Comparison of ENCODE assay signal across 23 mouse cellular contexts in the genomic region with DNA sequence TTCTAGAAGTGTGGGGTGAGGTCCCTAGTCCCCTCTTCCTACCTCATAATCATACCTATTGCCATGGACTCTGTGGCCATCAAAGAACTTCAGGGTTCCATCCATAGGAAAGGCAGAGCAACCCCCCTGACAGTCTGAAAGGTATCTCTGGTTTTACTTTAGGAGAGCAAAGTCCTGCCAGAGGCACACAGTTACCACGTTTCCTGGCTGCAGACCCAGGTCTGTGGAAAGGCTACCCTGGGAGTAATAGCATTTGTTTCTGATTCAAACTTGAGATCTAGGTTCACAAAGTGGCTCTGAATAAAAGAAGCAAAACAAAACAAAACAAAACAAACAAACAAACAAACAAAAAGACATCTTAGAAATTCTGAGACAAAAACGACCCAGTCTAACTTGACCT. TPM values are rescaled to one million over a fixed set of nuclear protein-coding genes. Genes with fewer than 3 reads are reported as not detected.
DNase-seq lines count a peak whose midpoint lies in the region; ATAC-seq and TF ChIP-seq lines count a peak whose summit lies in the region.
"Had no signal": no experiment of that assay in that cellular context is flagged by ENCODE, and none has a peak within 500 bp of the region (broad histone marks: within the 10 kb centered on the region; RNA-seq: fewer than 3 reads in every experiment).

No protein-coding gene starts in this region.

- no peak overlapping the region for H3K4me3 ChIP-seq in kidney, adult 2 months (ENCODE audit: insufficient read depth, low read depth, low read length)
- H3K4me3 ChIP-seq in kidney, embryonic 16.5 days (ENCODE audit: low read length): no peak overlapping the region
- H3K4me3 ChIP-seq in liver, adult 2 months (ENCODE audit: insufficient read depth, low read depth, low read length): no peak overlapping the region
- no peak overlapping the region for H3K4me3 ChIP-seq in liver, embryonic 11.5 days (ENCODE audit: low read depth, low read length)

- no peak overlapping the region for H3K4me2 ChIP-seq in kidney, embryonic 16.5 days (replicated peaks; ENCODE audit: low read depth, low read length)
- H3K4me2 ChIP-seq in liver, embryonic 11.5 days: no peak overlapping the region

- no peaks in the 10 kb centered on the region for H3K9me3 ChIP-seq in kidney, embryonic 16.5 days (ENCODE audit: low read length)
- no peaks in the 10 kb centered on the region for H3K9me3 ChIP-seq in liver, embryonic 11.5 days (ENCODE audit: control insufficient read depth, low read length)
- H3K9me3 ChIP-seq: G1E had no signal

- H3K36me3 ChIP-seq in kidney, adult 2 months (ENCODE audit: control insufficient read depth, insufficient read depth, low read length): no peaks in the 10 kb centered on the region
- H3K36me3 ChIP-seq in kidney, embryonic 16.5 days (ENCODE audit: insufficient read depth, low read length): no peaks in the 10 kb centered on the region
- H3K36me3 ChIP-seq in liver, adult 2 months (ENCODE audit: control insufficient read depth, insufficient read depth, low read length): no peaks in the 10 kb centered on the region
- H3K36me3 ChIP-seq in liver, embryonic 11.5 days (ENCODE audit: control insufficient read depth, insufficient read depth, low read length): no peaks in the 10 kb centered on the region
- H3K36me3 ChIP-seq: G1E had no signal

- ATAC-seq in kidney, embryonic 16.5 days (ENCODE audit: low FRiP score, low TSS enrichment): no peak
- no peak for ATAC-seq in liver, embryonic 11.5 days (replicated peaks; ENCODE audit: low FRiP score)
- ATAC-seq: activated CD4-positive, CD25-positive, alpha-beta regulatory T cell, adult 4 months; CD4-positive, CD25-positive, alpha-beta regulatory T cell, adult 4 months; Patski had no signal

- no peak overlapping the region for H3K9ac ChIP-seq in kidney, embryonic 16.5 days (replicated peaks; ENCODE audit: low read length)
- no peak overlapping the region for H3K9ac ChIP-seq in liver, adult 2 months (ENCODE audit: low read depth, low read length)
- H3K9ac ChIP-seq in liver, embryonic 11.5 days (ENCODE audit: low read depth, low read length): no peak overlapping the region

- no peak for TF ChIP-seq CTCF in kidney, adult 2 months (conservative IDR thresholded peaks at IDR 0.05; ENCODE audit: insufficient read depth, insufficient read length, low read depth, low read length)
- no peak for TF ChIP-seq CTCF in liver, adult 2 months (IDR thresholded peaks at IDR 0.05; ENCODE audit: low read depth, low read length)

- no peak overlapping the region for H3K27ac ChIP-seq in kidney, adult 2 months (ENCODE audit: insufficient read depth, low read depth, low read length)
- H3K27ac ChIP-seq in kidney, embryonic 16.5 days (ENCODE audit: low read length): no peak overlapping the region
- peak overlapping the region; percentile 78 for H3K27ac ChIP-seq in liver, adult 2 months (replicated peaks; ENCODE audit: insufficient read depth, low read depth, low read length)
- H3K27ac ChIP-seq in liver, embryonic 11.5 days (ENCODE audit: low read depth, low read length): no peak overlapping the region

- WGBS in kidney, adult 2 months: 68% methylated on average over 2 of the region's 2 CpGs
- 75% methylated on average over 2 of the region's 2 CpGs for WGBS in kidney, embryonic 16.5 days
- 37% methylated on average over 2 of the region's 2 CpGs for WGBS in liver, adult 2 months
- 73% methylated on average over 2 of the region's 2 CpGs for WGBS in liver, embryonic 11.5 days

- DNase-seq in kidney, adult 2 months: peak; percentile 51
- DNase-seq in kidney, adult 9 months: peak; percentile 45
- DNase-seq in kidney, adult 11 months: no peak
- peak; percentile 41 to 48 for DNase-seq in kidney, postnatal 36 days
- DNase-seq in kidney, adult 8-10 months: no peak
- peak; percentile 84 for DNase-seq in liver, adult 2 months (ENCODE audit: extremely low read depth, low read depth, low spot score)
- DNase-seq in liver, embryonic 11.5 days (ENCODE audit: low spot score): no peak
- DNase-seq: adrenal gland, adult 2 months; adrenal gland, adult 8-10 months; adrenal gland, postnatal 10 days; adrenal gland, postnatal 14 days; adrenal gland, postnatal 25 days; adrenal gland, postnatal 36 days; B cell, adult 2 months; cerebellum, adult 11 months; cerebellum, adult 11-12 months had no signal

- no peaks in the 10 kb centered on the region for H3K27me3 ChIP-seq in kidney, adult 2 months (replicated peaks; ENCODE audit: control insufficient read depth, insufficient read depth, low read length)
- H3K27me3 ChIP-seq in kidney, embryonic 16.5 days (ENCODE audit: insufficient read depth, low read length): peaks cover 8% of the 10 kb centered on the region
- H3K27me3 ChIP-seq in liver, adult 2 months (ENCODE audit: control insufficient read depth, insufficient read depth, low read length): no peaks in the 10 kb centered on the region
- H3K27me3 ChIP-seq in liver, embryonic 11.5 days (replicated peaks; ENCODE audit: control insufficient read depth, insufficient read depth, low read length): peaks cover 24% of the 10 kb centered on the region
- H3K27me3 ChIP-seq: Patski had no signal

- no peaks in the 10 kb centered on the region for H3K79me2 ChIP-seq in liver, adult 2 months (ENCODE audit: control insufficient read depth, insufficient read depth, low read length)

- no peak for TF ChIP-seq POLR2A in kidney, adult 2 months (IDR thresholded peaks at IDR 0.05; ENCODE audit: low read depth, low read length)
- TF ChIP-seq POLR2A in liver, adult 2 months (IDR thresholded peaks at IDR 0.05; ENCODE audit: extremely low read depth, insufficient read depth, low read length): no peak

- peaks cover 21% of the 10 kb centered on the region; the same call in 1 of the 2 replicates for H3K4me1 ChIP-seq in kidney, adult 2 months (ENCODE audit: control insufficient read depth, insufficient read depth, low read length)
- H3K4me1 ChIP-seq in kidney, embryonic 16.5 days (ENCODE audit: insufficient read depth, low read length): peaks cover 7% of the 10 kb centered on the region; the same call in 1 of the 2 replicates
- peaks cover 32% of the 10 kb centered on the region for H3K4me1 ChIP-seq in liver, adult 2 months (ENCODE audit: control insufficient read depth, insufficient read depth, low read length)
- H3K4me1 ChIP-seq in liver, embryonic 11.5 days (replicated peaks; ENCODE audit: control insufficient read depth, insufficient read depth, low read length): peaks cover 5% of the 10 kb centered on the region; the same call in 1 of the 2 replicates

RNA-seq across cellular contexts. Expression of a gene that starts 5.2 kb away (rescaled TPM):
- 257 and 303 TPM in 2 replicates for polyA plus RNA-seq in kidney, adult 2 months (2012; rRNA removed)
- 34.4 and 36.3 TPM in 2 replicates for polyA plus RNA-seq in kidney, embryonic 16.5 days (2015; fragmentation: Nextera tagmentation; extraction: Ambion mirVana)
- total RNA-seq in liver, adult 2 months (2014; rRNA removed): 9.8 and 13.2 TPM in 2 replicates
- polyA plus RNA-seq in liver, adult 2 months (2012; rRNA removed): 110 and 121 TPM in 2 replicates
- polyA plus RNA-seq in liver, embryonic 11.5 days (2014; fragmentation: Nextera tagmentation; extraction: Ambion mirVana): 34.8 and 36.5 TPM in 2 replicates
- total RNA-seq: MEL had no signal

RNA-seq across cellular contexts. Expression of a gene that starts 37.3 kb away (rescaled TPM):
- 0.08 and 0.11 TPM in 2 replicates for polyA plus RNA-seq in kidney, adult 2 months (2012; rRNA removed)
- polyA plus RNA-seq in kidney, embryonic 16.5 days (2015; fragmentation: Nextera tagmentation; extraction: Ambion mirVana): 15.5 and 16.9 TPM in 2 replicates
- 0.20 TPM in 1 of 2 replicates, not detected in the other for total RNA-seq in liver, adult 2 months (2014; rRNA removed)
- polyA plus RNA-seq in liver, adult 2 months (2012; rRNA removed): 0.04 TPM in 1 of 2 replicates, not detected in the other
- 16.4 and 18.0 TPM in 2 replicates for polyA plus RNA-seq in liver, embryonic 11.5 days (2014; fragmentation: Nextera tagmentation; extraction: Ambion mirVana)
- total RNA-seq: adrenal gland, adult 18-20 months had no signal

RNA-seq across cellular contexts. Expression of a gene that starts 43.5 kb away (rescaled TPM):
- 139 and 147 TPM in 2 replicates for polyA plus RNA-seq in kidney, adult 2 months (2012; rRNA removed)
- polyA plus RNA-seq in kidney, embryonic 16.5 days (2015; fragmentation: Nextera tagmentation; extraction: Ambion mirVana): 317 and 362 TPM in 2 replicates
- 14.7 and 20.6 TPM in 2 replicates for total RNA-seq in liver, adult 2 months (2014; rRNA removed)
- 27.5 and 29.6 TPM in 2 replicates for polyA plus RNA-seq in liver, adult 2 months (2012; rRNA removed)
- polyA plus RNA-seq in liver, embryonic 11.5 days (2014; fragmentation: Nextera tagmentation; extraction: Ambion mirVana): 119 and 123 TPM in 2 replicates

RNA-seq across cellular contexts. Expression of a gene that starts 44.4 kb away (rescaled TPM):
- polyA plus RNA-seq in kidney, adult 2 months (2012; rRNA removed): 9.8 and 10.4 TPM in 2 replicates
- 18.7 and 19.4 TPM in 2 replicates for polyA plus RNA-seq in kidney, embryonic 16.5 days (2015; fragmentation: Nextera tagmentation; extraction: Ambion mirVana)
- total RNA-seq in liver, adult 2 months (2014; rRNA removed): 1.4 and 2.2 TPM in 2 replicates
- 2.9 and 5.4 TPM in 2 replicates for polyA plus RNA-seq in liver, adult 2 months (2012; rRNA removed)
- polyA plus RNA-seq in liver, embryonic 11.5 days (2014; fragmentation: Nextera tagmentation; extraction: Ambion mirVana): 29.5 and 30.3 TPM in 2 replicates

Comparison
In these comparisons a context has a peak if more than half of its experiments do, and no peak if none do; other contexts are left out.
1. DNase-seq: peak in kidney, adult 2 months (single experiment), kidney, adult 9 months (single experiment), kidney, postnatal 36 days (2 of 2) and liver, adult 2 months (single experiment); none in kidney, adult 11 months (single experiment), kidney, adult 8-10 months (0 of 2) and liver, embryonic 11.5 days (single experiment).
2. RNA of a gene that starts 37.3 kb away (polyA plus RNA-seq): 16.4 to 18.0 TPM in liver, embryonic 11.5 days and 15.5 to 16.9 TPM in kidney, embryonic 16.5 days; 0.08 to 0.11 TPM in kidney, adult 2 months and 0.04 TPM in liver, adult 2 months; every median in the first group is over 10 times any median in the second.